In the genomic region with DNA sequence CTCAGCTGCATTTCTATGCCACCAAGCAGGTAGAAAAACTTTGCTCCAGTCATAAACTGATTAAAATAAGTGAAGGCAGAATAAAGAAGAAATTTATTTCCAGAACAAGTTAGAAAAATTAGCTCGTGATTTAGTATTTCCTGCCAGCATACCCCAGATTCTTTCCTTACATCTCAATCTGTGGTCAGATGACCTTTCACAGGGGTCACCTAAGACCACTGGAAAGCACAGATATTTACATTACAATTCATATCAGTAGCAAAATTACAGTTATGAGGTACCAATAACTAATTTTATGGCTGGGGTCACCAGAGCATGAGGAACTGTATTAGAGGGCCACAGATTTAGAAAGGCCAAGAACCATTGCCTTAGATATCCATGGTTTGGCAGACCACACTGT, we compare ENCODE assay signal across 16 mouse cellular contexts.
"Had no signal": no experiment of that assay in that cellular context is flagged by ENCODE, and none has a peak within 500 bp of the region (broad histone marks: within the 10 kb centered on the region; RNA-seq: fewer than 3 reads in every experiment).

No protein-coding gene starts in this region.

- H3K9ac ChIP-seq: neural tube, embryonic 13.5 days; neural tube, embryonic 15.5 days; stomach, embryonic 15.5 days had no signal

- H3K4me1 ChIP-seq: stomach, embryonic 15.5 days had no signal

- DNase-seq: retina, postnatal 1 day; right cerebral cortex, adult 18-20 months; right cerebral cortex, postnatal 14 days; right cerebral cortex, postnatal 25 days; right cerebral cortex, postnatal 4 days; spleen, adult 18-20 months; thymus, adult 18-20 months; thymus, adult 2 months; thymus, postnatal 14 days; thymus, postnatal 25 days; thymus, postnatal 36 days; thymus, postnatal 4 days had no signal

- H3K4me2 ChIP-seq: neural tube, embryonic 13.5 days; neural tube, embryonic 15.5 days; stomach, embryonic 15.5 days had no signal

- H3K4me3 ChIP-seq: neural tube, embryonic 13.5 days; neural tube, embryonic 15.5 days; stomach, embryonic 15.5 days had no signal

- H3K36me3 ChIP-seq: neural tube, embryonic 13.5 days; neural tube, embryonic 15.5 days; stomach, embryonic 15.5 days had no signal

- H3K9me3 ChIP-seq: neural tube, embryonic 13.5 days; neural tube, embryonic 15.5 days; stomach, embryonic 15.5 days had no signal

- H3K27ac ChIP-seq: neural tube, embryonic 13.5 days; neural tube, embryonic 15.5 days; stomach, embryonic 15.5 days; stomach, postnatal 0 days had no signal

- H3K27me3 ChIP-seq: neural tube, embryonic 13.5 days; neural tube, embryonic 15.5 days; stomach, embryonic 15.5 days had no signal
